Mouse (Mus musculus) CH12.LX (cell line): ENCODE data around the gene Eif4e1b.

Experiments
- CHD2 ChIP-seq: IDR thresholded peaks from 2 replicates; pipeline ENCODE4 v1.6.1; 2011; ENCODE audit warnings: low read length, improper control_type of control experiment
- EP300 ChIP-seq: IDR thresholded peaks from 2 replicates; pipeline ENCODE4 v1.6.1; 2011; ENCODE audit warnings: low read length, improper control_type of control experiment
- MAX ChIP-seq: IDR thresholded peaks from 2 replicates; pipeline ENCODE4 v1.6.1; 2011; ENCODE audit warnings: low read length, improper control_type of control experiment

DNA sequence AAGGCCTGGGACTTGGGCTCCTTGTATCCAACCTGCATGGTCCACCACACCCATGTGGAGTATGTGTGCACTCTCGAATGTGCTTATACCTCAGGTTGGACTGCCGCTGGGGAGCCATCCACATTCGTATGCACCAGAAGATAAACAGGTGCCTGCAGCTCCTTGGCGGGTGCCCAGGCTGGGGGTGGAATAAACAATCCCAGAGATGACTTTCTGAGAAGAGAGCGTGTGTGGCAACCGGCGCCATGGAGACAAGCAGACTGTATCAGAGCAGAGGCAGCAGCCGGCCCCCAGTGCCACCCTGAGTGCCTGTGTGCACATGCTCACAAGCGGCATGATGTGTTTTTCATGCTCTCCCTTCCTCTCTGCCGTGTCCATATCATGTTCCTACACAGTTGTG lies 31.1 kb upstream of the Eif4e1b start:
- TF ChIP-seq CHD2 (no peak), MAX (no peak), EP300 (no peak)
